Mouse (Mus musculus): ENCODE results near the gene Zfp976.
"Not testable (repeated sequence)": the region's sequence is repeated elsewhere in the genome, so short reads cannot be mapped to it uniquely, and the experiment has no call there.

GRCm38 (mm10) chr7:42643120-42643620, 782 bp upstream of the Zfp976 start:
- TF ChIP-seq POLR2A (IDR thresholded peaks at IDR 0.05; ENCODE audit: insufficient read depth, low read length); CTCF (IDR thresholded peaks at IDR 0.05; ENCODE audit: low read depth, low read length): not testable (repeated sequence)

Measured in ES-Bruce4 (cell line).